Mouse (Mus musculus) megakaryocyte-erythroid progenitor cell, adult 5 weeks (primary cell): ENCODE results near the gene Col4a3. TPM values are rescaled to one million over a fixed set of nuclear protein-coding genes. Genes with fewer than 3 reads are reported as not detected.

Experiments used
- polyA plus RNA-seq: library from polyadenylated mRNA; stranded (reverse); fragments of >175 nt; gene quantifications from 2 replicates; pipeline ENCODE4 v1.2.3, GENCODE M21; 2012

The Col4a3 gene
- polyA plus RNA-seq: not detected in 2 replicates

DNA sequence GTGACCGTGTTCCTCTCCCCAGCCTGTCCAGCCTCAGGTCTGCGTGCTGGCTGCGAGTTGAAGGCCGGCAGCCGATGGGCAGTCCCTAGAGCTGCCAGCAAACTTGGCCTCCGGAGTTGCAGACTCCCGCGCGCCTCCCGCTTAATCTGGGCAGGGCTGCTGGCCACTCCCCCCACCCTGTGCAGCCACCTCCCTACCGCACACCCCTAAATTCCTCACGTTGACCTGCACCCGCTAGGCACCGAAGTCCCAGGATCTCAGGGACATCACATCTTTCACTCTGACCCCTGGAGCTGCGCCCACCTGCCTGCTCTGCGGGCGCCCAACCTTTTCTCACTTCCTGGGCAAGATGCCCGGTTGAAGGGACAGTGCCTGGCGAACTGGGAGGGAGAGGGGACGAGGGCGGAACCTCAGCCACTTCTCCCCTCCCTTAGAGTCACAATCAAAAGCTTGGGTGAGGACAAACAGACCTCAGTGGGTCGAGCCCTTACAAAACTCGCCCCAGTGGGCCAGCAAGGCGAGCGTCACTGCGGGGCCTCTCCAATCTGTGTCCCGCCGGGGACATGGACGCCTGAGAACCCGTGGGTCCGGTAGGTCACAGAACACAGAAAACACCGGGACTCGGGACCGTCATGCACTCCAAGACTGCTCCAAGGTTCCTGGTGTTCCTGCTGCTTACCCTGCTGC lies at the start of gene Col4a3, which contains the start of gene Col4a4:
Gene Col4a3 (plus strand): TSS at position 209 of the 687 bp plus-strand sequence.
Gene Col4a4 (minus strand): TSS at position 137 of the 687 bp plus-strand sequence.

DNA sequence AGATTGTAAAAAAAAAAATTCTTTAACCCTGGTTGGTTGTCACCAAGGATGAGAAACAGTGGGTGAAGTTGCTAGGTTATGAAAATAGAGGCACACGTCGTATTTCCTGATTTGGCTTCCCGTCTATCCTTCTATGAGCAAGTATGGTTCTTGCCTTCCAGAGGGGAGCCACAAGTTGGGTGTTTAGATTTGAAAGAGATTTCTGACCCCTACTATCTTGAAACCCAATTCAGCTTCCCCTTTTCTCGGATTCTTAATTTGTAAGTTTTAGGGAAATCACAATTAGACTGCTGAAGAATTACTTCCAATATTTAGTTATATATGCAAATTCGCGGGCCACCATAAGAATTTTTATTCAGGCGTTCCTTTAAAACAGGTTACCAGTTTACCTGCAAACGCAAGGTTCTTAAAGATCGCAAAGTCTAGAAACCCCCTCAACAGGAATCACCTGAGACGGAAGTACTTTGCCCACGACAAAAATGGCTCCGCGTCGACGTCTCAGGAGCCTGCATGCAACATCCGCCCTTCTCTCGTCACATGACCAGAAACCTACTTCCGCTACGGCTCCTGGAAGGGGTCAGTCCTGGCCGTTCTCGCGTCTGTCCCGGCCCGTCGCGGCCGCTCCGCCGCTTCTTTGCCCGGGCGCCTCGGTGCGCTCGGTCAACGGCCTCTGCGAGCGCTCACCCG lies 137.8 kb downstream of the Col4a3 start, which contains the start of gene Mff:
Gene Mff (plus strand): TSS at position 552 of the 687 bp plus-strand sequence.

DNA sequence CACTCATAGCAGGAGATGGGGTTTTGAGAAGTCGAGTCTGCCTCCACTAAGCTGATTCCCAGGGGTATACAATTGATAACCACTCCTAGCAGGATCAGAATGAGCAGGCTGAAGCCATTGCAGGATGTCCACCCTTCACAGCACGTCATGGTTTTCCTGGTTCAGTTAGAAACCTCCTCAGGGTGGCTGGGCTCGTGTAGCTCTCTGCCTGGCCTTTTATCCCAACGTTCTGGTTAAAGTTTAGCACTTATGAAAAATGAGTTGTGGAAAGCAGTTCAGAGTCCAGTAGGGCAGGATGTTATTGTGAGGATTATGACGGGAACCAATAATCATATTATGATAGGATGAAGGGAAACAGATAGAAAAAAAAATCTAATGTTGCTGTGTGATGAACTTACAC lies 181.5 kb downstream of the Col4a3 start, which contains the start of gene Tm4sf20:
Gene Tm4sf20 (minus strand): TSS at position 193 of the 400 bp plus-strand sequence.

DNA sequence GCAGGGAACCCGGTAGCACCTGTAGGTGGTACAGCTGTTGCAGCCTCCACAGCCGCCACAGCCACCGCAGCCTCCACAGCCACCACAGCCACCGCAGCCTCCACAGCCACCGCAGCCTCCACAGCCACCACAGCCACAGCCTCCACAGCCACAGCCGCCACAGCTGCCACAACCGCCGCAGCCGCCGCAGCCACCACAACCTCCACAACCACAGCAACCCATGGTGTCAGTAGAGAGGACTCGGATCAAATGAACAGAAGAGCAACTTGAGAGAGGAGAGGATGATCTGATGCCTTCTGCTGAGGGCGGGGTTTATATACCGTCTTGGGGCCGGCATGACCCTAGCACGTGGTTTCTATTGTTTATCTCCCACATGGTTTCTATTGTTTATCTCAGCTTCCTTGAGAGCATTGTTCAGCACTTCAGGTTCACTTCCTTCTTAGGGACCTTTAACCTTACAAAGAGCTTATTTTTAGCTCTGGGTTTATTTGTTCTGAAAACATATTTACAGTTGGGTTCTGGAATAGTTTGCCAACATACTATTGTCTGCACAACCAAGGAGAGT lies 184.4 kb downstream of the Col4a3 start, which contains the start of gene Gm47791:
Gene Gm47791 (minus strand): TSS at position 222 of the 565 bp plus-strand sequence.

Other genes starting within 250 kb of the Col4a3 start
- not detected in 2 replicates for gene Col4a4, start 72 bp upstream of the Col4a3 start, polyA plus RNA-seq
- 91.1 and 118 TPM in 2 replicates for gene Mff, start 138.0 kb downstream of the Col4a3 start, polyA plus RNA-seq
- gene Tm4sf20, start 181.5 kb downstream of the Col4a3 start, polyA plus RNA-seq: not detected in 2 replicates
- not detected in 2 replicates for gene Gm47791, start 184.3 kb downstream of the Col4a3 start, polyA plus RNA-seq